Mouse (Mus musculus): ENCODE results near the gene Lsp1.

GRCm38 (mm10) chr7:142456806-142457205 lies 3.8 kb upstream of the Lsp1 start:
- TF ChIP-seq CTCF (conservative IDR thresholded peaks at IDR 0.05; ENCODE audit: low read length) (no peak), POU5F1 (IDR thresholded peaks at IDR 0.05; ENCODE audit: borderline replicate concordance, low read length) (no peak)

Data from E14TG2a.4 (cell line).